Mouse (Mus musculus) liver, embryonic 11.5 days (tissue): ENCODE results near the gene Pkd1l2. TPM values are rescaled to one million over a fixed set of nuclear protein-coding genes. Genes with fewer than 3 reads are reported as not detected.

Experiments
- ATAC-seq: fragments of 200-750 bp; cut with Nextera tagmentation; replicated peaks from 2 replicates; pipeline ENCODE4 v1.8.0; 2017; ENCODE audit warnings: moderate number of reproducible peaks, mild to moderate bottlenecking, moderate TSS enrichment, moderate library complexity; ENCODE audit not compliant: low FRiP score
- DNase-seq: peaks from one replicate; pipeline ENCODE4 v3.0.0-alpha.2; 2017; ENCODE audit warnings: low spot score
- H3K27ac ChIP-seq: fragments of 300-500 bp; sonication (generic); 2 replicates; pipeline ENCODE4 v1.5.1; 2014; ENCODE audit warnings: mild to moderate bottlenecking, low read depth, low read length, control low read depth
- H3K27me3 ChIP-seq: fragments of 300-500 bp; sonication (generic); replicated peaks from 2 replicates; pipeline ENCODE4 v1.6.1; 2014; ENCODE audit warnings: low read length, mixed read lengths; ENCODE audit not compliant: control insufficient read depth, insufficient read depth
- H3K36me3 ChIP-seq: fragments of 300-500 bp; sonication (generic); 2 replicates; pipeline ENCODE4 v1.6.1; 2014; ENCODE audit warnings: mild to moderate bottlenecking, low read length, moderate library complexity, mixed read lengths; ENCODE audit not compliant: control insufficient read depth, insufficient read depth
- H3K4me1 ChIP-seq: fragments of 300-500 bp; sonication (generic); replicated peaks from 2 replicates; pipeline ENCODE4 v1.6.1; 2014; ENCODE audit warnings: low read length, mixed read lengths; ENCODE audit not compliant: control insufficient read depth, insufficient read depth
- H3K4me2 ChIP-seq: fragments of 300-500 bp; sonication (generic); 2 replicates; pipeline ENCODE4 v1.6.1; 2014; ENCODE audit warnings: mild to moderate bottlenecking, control low read depth, moderate library complexity
- H3K4me3 ChIP-seq: fragments of 300-500 bp; sonication (generic); 2 replicates; pipeline ENCODE4 v1.5.1; 2014; ENCODE audit warnings: low read depth, low read length, control low read depth
- H3K9ac ChIP-seq: fragments of 300-500 bp; sonication (generic); 2 replicates; pipeline ENCODE4 v1.6.1; 2014; ENCODE audit warnings: low read depth, low read length, control low read depth
- H3K9me3 ChIP-seq: fragments of 300-500 bp; sonication (generic); 2 replicates; pipeline ENCODE4 v1.6.1; 2016; ENCODE audit warnings: low read length, inconsistent platforms, mixed read lengths; ENCODE audit not compliant: control insufficient read depth
- WGBS: fragments of 180-500 bp; shearing (Covaris S2); extraction: QIAGEN DNeasy Blood & Tissue Kit; methylation state at CpG from one replicate; pipeline ENCODE4 v1.1.7; 2014; 5-methylcytosine and 5-hydroxymethylcytosine counted together
- polyA plus RNA-seq: library from polyadenylated mRNA; unstranded; fragments of >200 nt; fragmentation: Nextera tagmentation; extraction: Ambion mirVana; gene quantifications from 2 replicates; pipeline ENCODE4 v1.2.1, GENCODE M21; 2014

Pkd1l2 gene
- polyA plus RNA-seq, 1 experiment from 2014 or later: 0.03 TPM

GRCm38 (mm10) chr8:117097051-117097563 is 14.9 kb upstream of the Pkd1l2 start:
- H3K4me2 ChIP-seq: no peak overlapping the region
- no peaks in the 10 kb centered on the region for H3K9me3 ChIP-seq
- H3K9ac ChIP-seq: no peak overlapping the region
- no peak overlapping the region for H3K27ac ChIP-seq
- DNase-seq (no peak), ATAC-seq (no peak)
- H3K36me3 ChIP-seq: no peaks in the 10 kb centered on the region
- no peaks in the 10 kb centered on the region; the same call in 1 of the 2 replicates for H3K4me1 ChIP-seq
- no peak overlapping the region for H3K4me3 ChIP-seq
- WGBS: 66% methylated on average over 10 of the region's 10 CpGs
- H3K27me3 ChIP-seq: no peaks in the 10 kb centered on the region

- Histone ChIP-seq H3K9ac (no peak within 1 kb of the TSS), H3K4me3 (0 out of 2 replicates have a peak within 1 kb of the TSS, but pooled peaks have one; percentile 23), H3K4me2 (peak within 1 kb of the TSS; percentile 42), H3K27ac (no peak within 1 kb of the TSS), H3K9me3 (no peaks in the 10 kb centered on the region), H3K4me1 (peaks cover under 1% of the 10 kb centered on the region; the same call in 1 of the 2 replicates), H3K36me3 (no peaks in the 10 kb centered on the region), H3K27me3 (no peaks in the 10 kb centered on the region)
- 75% methylated on average over 12 of the region's 12 CpGs for WGBS
- ATAC-seq: no peak; the same call in 1 of the 2 replicates
- no peak for DNase-seq
These were observed 13.4 kb upstream of the Pkd1l2 start, which contains the start of gene Bco1 for GRCm38 (mm10) chr8:117095647-117096046. Gene Bco1 (plus strand): TSS chr8:117095854.

GRCm38 (mm10) chr8:117094053-117094452 is 11.8 kb upstream of the Pkd1l2 start:
- ATAC-seq: no peak
- no peaks in the 10 kb centered on the region for H3K36me3 ChIP-seq
- no peak overlapping the region for H3K27ac ChIP-seq
- H3K9ac ChIP-seq: no peak overlapping the region
- H3K27me3 ChIP-seq: no peaks in the 10 kb centered on the region
- H3K4me1 ChIP-seq: peaks cover 12% of the 10 kb centered on the region
- no peaks in the 10 kb centered on the region for H3K9me3 ChIP-seq
- WGBS: 66% methylated on average over 5 of the region's 5 CpGs
- no peak overlapping the region for H3K4me3 ChIP-seq
- no peak overlapping the region for H3K4me2 ChIP-seq
- DNase-seq: no peak

GRCm38 (mm10) chr8:117089802-117090201 is 7.6 kb upstream of the Pkd1l2 start:
- no peaks in the 10 kb centered on the region for H3K36me3 ChIP-seq
- DNase-seq (no peak), ATAC-seq (no peak; the same call in 1 of the 2 replicates)
- no peak overlapping the region for H3K27ac ChIP-seq
- no peaks in the 10 kb centered on the region for H3K9me3 ChIP-seq
- H3K4me3 ChIP-seq: no peak overlapping the region
- WGBS: 33% methylated on average over 4 of the region's 4 CpGs
- H3K27me3 ChIP-seq: no peaks in the 10 kb centered on the region
- no peak overlapping the region for H3K9ac ChIP-seq
- no peak overlapping the region for H3K4me2 ChIP-seq
- peaks cover 31% of the 10 kb centered on the region for H3K4me1 ChIP-seq

GRCm38 (mm10) chr8:117087036-117087435 is 4.8 kb upstream of the Pkd1l2 start:
- Histone ChIP-seq H3K9me3 (no peaks in the 10 kb centered on the region), H3K4me1 (peaks cover 56% of the 10 kb centered on the region), H3K27me3 (no peaks in the 10 kb centered on the region), H3K4me3 (no peak overlapping the region), H3K27ac (no peak overlapping the region), H3K9ac (no peak overlapping the region), H3K36me3 (no peaks in the 10 kb centered on the region), H3K4me2 (no peak overlapping the region)
- DNase-seq (no peak), ATAC-seq (no peak)

GRCm38 (mm10) chr8:117085521-117085920 is 3.3 kb upstream of the Pkd1l2 start:
- peaks cover 66% of the 10 kb centered on the region for H3K4me1 ChIP-seq
- DNase-seq (peak; percentile 64), ATAC-seq (peak; percentile 94)
- no peaks in the 10 kb centered on the region for H3K36me3 ChIP-seq
- 0 out of 2 replicates have a peak, but pooled peaks cover 3% of the 10 kb centered on the region for H3K27me3 ChIP-seq
- H3K9me3 ChIP-seq: no peaks in the 10 kb centered on the region
- no peak overlapping the region for H3K4me3 ChIP-seq
- peak overlapping the region; percentile 41; the same call in 1 of the 2 replicates for H3K9ac ChIP-seq
- H3K27ac ChIP-seq: peak overlapping the region; percentile 82
- WGBS: 13% methylated on average over 8 of the region's 8 CpGs
- H3K4me2 ChIP-seq: peak overlapping the region; percentile 40

GRCm38 (mm10) chr8:117082947-117083559 is 804 bp upstream of the Pkd1l2 start:
- ATAC-seq (peak; percentile 63), DNase-seq (peak; percentile 53)
- H3K27ac ChIP-seq: peak overlapping the region; percentile 79
- 0 out of 2 replicates have a peak, but pooled peaks cover 3% of the 10 kb centered on the region for H3K27me3 ChIP-seq
- H3K9me3 ChIP-seq: no peaks in the 10 kb centered on the region
- WGBS: 31% methylated on average over 9 of the region's 9 CpGs
- H3K4me1 ChIP-seq: peaks cover 64% of the 10 kb centered on the region
- no peak overlapping the region for H3K4me3 ChIP-seq
- H3K4me2 ChIP-seq: peak overlapping the region; percentile 30; the same call in 1 of the 2 replicates
- H3K9ac ChIP-seq: no peak overlapping the region
- H3K36me3 ChIP-seq: no peaks in the 10 kb centered on the region

GRCm38 (mm10) chr8:117079652-117080051 is 2.6 kb downstream of the Pkd1l2 start:
- 60% methylated on average over 14 of the region's 14 CpGs for WGBS
- Histone ChIP-seq H3K4me3 (no peak overlapping the region), H3K36me3 (no peaks in the 10 kb centered on the region), H3K4me2 (no peak overlapping the region), H3K9ac (no peak overlapping the region), H3K9me3 (no peaks in the 10 kb centered on the region), H3K27me3 (0 out of 2 replicates have a peak, but pooled peaks cover 3% of the 10 kb centered on the region), H3K27ac (no peak overlapping the region), H3K4me1 (peaks cover 55% of the 10 kb centered on the region)
- ATAC-seq: no peak
- DNase-seq: no peak
